Mouse (Mus musculus) ES-E14 (cell line): ENCODE measurements at regions not wholly inside any gene's neighbourhood (a gene's known extent, or its start where the extent isn't known, plus 50 kb on each side); places are given as distances from the start of the nearest gene placed in this dataset.

Experiments
- DNase-seq: peaks from one replicate; pipeline ENCODE4 v3.0.0-alpha.2; 2013; ENCODE audit warnings: low read depth, low spot score
- H3K27ac ChIP-seq: 2 replicates; pipeline ENCODE4 v1.5.1; 2012; ENCODE audit warnings: low read depth, mild to moderate bottlenecking, low read length, moderate library complexity, mixed read lengths; ENCODE audit not compliant: poor library complexity, insufficient read depth, severe bottlenecking
- H3K36me3 ChIP-seq: 2 replicates; pipeline ENCODE4 v1.6.1; 2012; ENCODE audit warnings: mild to moderate bottlenecking, low read length, moderate library complexity, mixed read lengths; ENCODE audit not compliant: control insufficient read depth, poor library complexity, insufficient read depth, severe bottlenecking
- H3K4me1 ChIP-seq, 2 experiments: fragments of 150-350 bp in 1 of 2; sonication (generic) in 1 of 2; 2 replicates each; pipeline ENCODE4 v1.6.1; 2012; ENCODE audit warnings: low read length in 2 of 2, mild to moderate bottlenecking in 1 of 2, mixed read lengths in 1 of 2; ENCODE audit not compliant: control insufficient read depth in 2 of 2, insufficient read depth in 2 of 2, poor library complexity in 1 of 2
- H3K4me3 ChIP-seq, 2 experiments: fragments of 150-350 bp in 1 of 2; sonication (generic) in 1 of 2; 2 replicates each; pipeline ENCODE4 v1.5.1; 2012; ENCODE audit warnings: low read length in 2 of 2, low read depth in 1 of 2, mild to moderate bottlenecking in 1 of 2, mixed read lengths in 1 of 2; ENCODE audit not compliant: insufficient read depth in 1 of 2, poor library complexity in 1 of 2, severe bottlenecking in 1 of 2
- H3K9ac ChIP-seq: 2 replicates; pipeline ENCODE4 v1.6.1; 2012; ENCODE audit warnings: low read depth, mild to moderate bottlenecking, low read length, mixed read lengths; ENCODE audit not compliant: poor library complexity, insufficient read depth, severe bottlenecking
- H3K9me3 ChIP-seq: fragments of 150-350 bp; sonication (generic); 2 replicates; pipeline ENCODE4 v1.6.1; 2012; ENCODE audit warnings: low read depth, mild to moderate bottlenecking, low read length; ENCODE audit not compliant: control insufficient read depth, insufficient read depth
- CHD2 ChIP-seq: IDR thresholded peaks from 2 replicates; pipeline ENCODE4 v1.6.1; 2014; ENCODE audit warnings: mild to moderate bottlenecking, low read depth, low read length, inconsistent platforms
- HCFC1 ChIP-seq: IDR thresholded peaks from 2 replicates; pipeline ENCODE4 v1.6.1; 2012; ENCODE audit warnings: low read length, inconsistent platforms, borderline replicate concordance; ENCODE audit not compliant: insufficient read depth
- MAFK ChIP-seq: IDR thresholded peaks from 2 replicates; pipeline ENCODE4 v1.6.1; 2014; ENCODE audit warnings: mild to moderate bottlenecking, low read depth, low read length, inconsistent platforms; ENCODE audit not compliant: insufficient read depth
- ZC3H11A ChIP-seq: IDR thresholded peaks from 2 replicates; pipeline ENCODE4 v1.6.1; 2012; ENCODE audit warnings: low read depth, mild to moderate bottlenecking, inconsistent platforms, low read length, borderline replicate concordance
- ZNF384 ChIP-seq: IDR thresholded peaks from 2 replicates; pipeline ENCODE4 v1.6.1; 2012; ENCODE audit warnings: low read depth, low read length, inconsistent platforms
- in situ Hi-C, 2 experiments: fragments of 600-800 bp; cut with MboI; formaldehyde crosslinking; loops; one replicate each; pipeline ENCODE4 v1.15.1; 2025; ENCODE audit warnings: low sequenced_read_pairs in 2 of 2, inconsistent platforms in 1 of 2; ENCODE audit not compliant: unreplicated experiment in 2 of 2

DNA sequence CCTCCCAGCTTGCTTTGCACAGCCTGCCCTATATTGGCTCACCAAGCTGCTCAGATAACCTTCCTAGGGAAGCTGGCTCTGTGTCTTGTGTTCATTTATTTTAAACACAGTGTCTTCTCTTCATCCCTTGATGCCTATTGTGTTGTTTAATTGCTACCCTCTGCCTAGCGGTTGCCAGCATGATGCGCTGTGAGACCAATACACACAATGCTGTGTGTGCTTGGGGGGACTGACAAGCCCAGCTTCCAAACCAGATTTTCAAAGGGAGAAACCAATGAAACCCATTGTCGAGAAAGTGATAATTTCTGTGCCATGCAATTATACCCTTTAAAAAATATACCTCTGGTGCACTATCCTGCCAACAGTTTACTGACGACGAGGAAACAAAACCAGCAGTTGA is 247.8 kb downstream of the Nuf2 start:
- no peak for TF ChIP-seq ZC3H11A
- no peak for TF ChIP-seq HCFC1
- TF ChIP-seq MAFK = no peak
- TF ChIP-seq CHD2 = no peak
- TF ChIP-seq ZNF384 = no peak
- H3K4me1 ChIP-seq = no peaks in the 10 kb centered on the region
- no peak for DNase-seq
- H3K9ac ChIP-seq = no peak overlapping the region
- H3K27ac ChIP-seq = no peak overlapping the region
- no peaks in the 10 kb centered on the region for H3K9me3 ChIP-seq
- no peak overlapping the region for H3K4me3 ChIP-seq
- in situ Hi-C loops = no loop called here
- H3K36me3 ChIP-seq = no peaks in the 10 kb centered on the region

DNA sequence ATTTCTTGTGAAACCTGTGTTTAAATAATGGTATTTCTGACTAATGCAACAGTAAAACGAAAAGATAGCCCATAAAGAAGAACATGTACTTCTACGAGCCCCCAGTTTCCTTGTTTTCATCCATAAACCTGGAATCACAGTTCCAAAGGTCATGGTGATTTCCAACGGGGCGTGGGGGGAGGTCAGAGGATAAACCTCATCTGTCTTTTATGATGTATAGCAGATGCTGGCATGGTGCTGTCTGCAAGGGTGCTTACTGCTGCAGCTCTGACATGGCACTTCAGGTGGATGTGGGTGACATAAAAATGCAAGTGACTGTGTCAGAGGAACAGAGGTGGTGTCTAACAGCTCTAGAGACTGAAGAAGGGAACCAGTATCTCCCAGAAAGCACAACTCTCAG is 260.5 kb downstream of the Nuf2 start:
- H3K4me1 ChIP-seq = no peaks in the 10 kb centered on the region
- H3K4me3 ChIP-seq = no peak overlapping the region
- H3K9ac ChIP-seq = no peak overlapping the region
- no peaks in the 10 kb centered on the region for H3K36me3 ChIP-seq
- TF ChIP-seq MAFK = no peak
- no peak for TF ChIP-seq ZC3H11A
- no peak for TF ChIP-seq ZNF384
- TF ChIP-seq HCFC1 = no peak
- no peak for TF ChIP-seq CHD2
- no peak for DNase-seq
- in situ Hi-C loops = no loop called here
- H3K27ac ChIP-seq = no peak overlapping the region
- no peaks in the 10 kb centered on the region for H3K9me3 ChIP-seq

GRCm38 (mm10) chr1:169263984-169264660 is 267.1 kb downstream of the Nuf2 start:
- Histone ChIP-seq H3K27ac (no peak overlapping the region), H3K36me3 (no peaks in the 10 kb centered on the region), H3K9me3 (no peaks in the 10 kb centered on the region), H3K4me1 (no peaks in the 10 kb centered on the region), H3K9ac (no peak overlapping the region), H3K4me3 (no peak overlapping the region)
- TF ChIP-seq ZNF384 = no peak
- TF ChIP-seq CHD2 = no peak
- no peak for TF ChIP-seq ZC3H11A
- TF ChIP-seq MAFK = no peak
- TF ChIP-seq HCFC1 = no peak
- DNase-seq = no peak
- in situ Hi-C loops = no loop called here

- in situ Hi-C loops = no loop called here
- Histone ChIP-seq H3K27ac (no peak overlapping the region), H3K4me1 (no peaks in the 10 kb centered on the region), H3K4me3 (no peak overlapping the region), H3K36me3 (no peaks in the 10 kb centered on the region), H3K9ac (no peak overlapping the region), H3K9me3 (no peaks in the 10 kb centered on the region)
- TF ChIP-seq ZNF384 (no peak), MAFK (no peak), ZC3H11A (no peak), CHD2 (no peak), HCFC1 (no peak)
- DNase-seq = no peak
These were observed 276.9 kb downstream of the Nuf2 start for GRCm38 (mm10) chr1:169254250-169254937.

DNA sequence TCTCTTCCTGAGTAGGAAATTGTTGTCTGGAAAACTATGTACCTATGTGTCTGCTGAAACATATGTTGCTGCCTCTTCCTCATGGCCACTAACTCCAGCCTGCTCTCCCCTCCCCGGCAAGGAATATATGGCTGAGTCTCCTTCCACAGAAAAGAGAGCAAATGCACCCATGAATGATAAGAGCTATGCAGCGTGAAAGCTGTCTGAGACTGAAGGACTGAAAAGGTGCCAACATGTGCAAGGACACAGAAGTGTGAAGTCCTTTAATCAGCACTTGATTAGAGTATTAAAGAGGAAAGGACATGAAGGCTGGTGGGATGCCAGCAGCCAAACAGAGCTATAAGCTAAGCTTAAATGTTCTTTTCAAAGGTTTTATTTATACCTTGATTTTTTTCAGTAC is 279.1 kb downstream of the Nuf2 start:
- Histone ChIP-seq H3K9ac (no peak overlapping the region), H3K9me3 (no peaks in the 10 kb centered on the region), H3K27ac (no peak overlapping the region), H3K4me1 (no peaks in the 10 kb centered on the region), H3K36me3 (no peaks in the 10 kb centered on the region), H3K4me3 (no peak overlapping the region)
- DNase-seq = no peak
- in situ Hi-C loops = no loop called here
- TF ChIP-seq MAFK = no peak
